In genomic region chr19:61224678-61225525, GRCm38 (mm10) we compare ENCODE assay signal across 7 mouse cellular contexts. TPM values are rescaled to one million over a fixed set of nuclear protein-coding genes. Genes with fewer than 3 reads are reported as not detected.
DNase-seq lines count a peak whose midpoint lies in the region; ATAC-seq and TF ChIP-seq lines count a peak whose summit lies in the region.

No protein-coding gene starts in this region.

- peaks cover 5% of the 10 kb centered on the region; the same call in 1 of the 2 replicates for H3K9me3 ChIP-seq in lung, embryonic 14.5 days (ENCODE audit: low read depth, low read length)
- peaks cover 11% of the 10 kb centered on the region for H3K9me3 ChIP-seq in embryonic facial prominence, embryonic 14.5 days (ENCODE audit: control insufficient read depth, low read length)
- H3K9me3 ChIP-seq in intestine, postnatal 0 days (ENCODE audit: control insufficient read depth): no peaks in the 10 kb centered on the region
- 0 out of 2 replicates have a peak, but pooled peaks cover 5% of the 10 kb centered on the region for H3K9me3 ChIP-seq in liver, embryonic 15.5 days (replicated peaks)
- H3K9me3 ChIP-seq in stomach, embryonic 16.5 days (replicated peaks; ENCODE audit: control insufficient read depth, low read length): peaks cover 3% of the 10 kb centered on the region

- H3K27ac ChIP-seq in lung, embryonic 14.5 days (ENCODE audit: low read depth): no peak overlapping the region
- H3K27ac ChIP-seq in embryonic facial prominence, embryonic 14.5 days (replicated peaks; ENCODE audit: low read depth, low read length): no peak overlapping the region
- H3K27ac ChIP-seq in intestine, postnatal 0 days (ENCODE audit: low read depth, low read length): peak overlapping the region; percentile 95; the same call in 1 of the 2 replicates
- H3K27ac ChIP-seq in liver, embryonic 15.5 days (replicated peaks): no peak overlapping the region
- peak overlapping the region; percentile 95; the same call in 1 of the 2 replicates for H3K27ac ChIP-seq in stomach, embryonic 16.5 days (ENCODE audit: low read length)

- no peak for TF ChIP-seq CTCF in lung, embryonic 14.5 days (IDR thresholded peaks at IDR 0.05; ENCODE audit: low read depth)
- TF ChIP-seq CTCF in lung, adult 2 months (IDR thresholded peaks at IDR 0.05; ENCODE audit: insufficient read depth, low read length): no peak
- TF ChIP-seq CTCF in intestine, postnatal 0 days (IDR thresholded peaks at IDR 0.05; ENCODE audit: low read depth): no peak

- no peak overlapping the region for H3K9ac ChIP-seq in lung, embryonic 14.5 days
- peak overlapping the region; percentile 37; the same call in 1 of the 2 replicates for H3K9ac ChIP-seq in embryonic facial prominence, embryonic 14.5 days (ENCODE audit: low read depth, low read length)
- no peak overlapping the region for H3K9ac ChIP-seq in intestine, postnatal 0 days (ENCODE audit: low read depth, low read length)
- no peak overlapping the region for H3K9ac ChIP-seq in liver, embryonic 15.5 days
- peak overlapping the region; percentile 39; the same call in 1 of the 2 replicates for H3K9ac ChIP-seq in stomach, embryonic 16.5 days (ENCODE audit: low read length)

- H3K4me2 ChIP-seq in lung, embryonic 14.5 days: peak overlapping the region; percentile 65
- H3K4me2 ChIP-seq in embryonic facial prominence, embryonic 14.5 days (ENCODE audit: low read depth, low read length): peak overlapping the region; percentile 60
- peak overlapping the region; percentile 78 for H3K4me2 ChIP-seq in intestine, postnatal 0 days (replicated peaks; ENCODE audit: low read depth)
- peak overlapping the region; percentile 78 for H3K4me2 ChIP-seq in liver, embryonic 15.5 days
- peak overlapping the region; percentile 71 for H3K4me2 ChIP-seq in stomach, embryonic 16.5 days (ENCODE audit: low read depth, low read length)

- peak; percentile 65 for DNase-seq in lung, embryonic 14.5 days
- DNase-seq in lung, adult 2 months: no peak
- DNase-seq in cerebellum, adult 11-12 months: peak; percentile 48
- DNase-seq in embryonic facial prominence, embryonic 14.5 days (ENCODE audit: low spot score): peak; percentile 9

- WGBS in lung, embryonic 14.5 days: 36% methylated on average over 51 of the region's 53 CpGs
- WGBS in lung, adult 2 months: 34% methylated on average over 53 of the region's 53 CpGs
- WGBS in embryonic facial prominence, embryonic 14.5 days: 33% methylated on average over 40 of the region's 53 CpGs
- 42% methylated on average over 49 of the region's 53 CpGs for WGBS in intestine, postnatal 0 days
- 34% methylated on average over 52 of the region's 53 CpGs for WGBS in liver, embryonic 15.5 days (ENCODE audit: insufficient replicate concordance)
- 33% methylated on average over 53 of the region's 53 CpGs for WGBS in stomach, embryonic 16.5 days

- H3K4me3 ChIP-seq in lung, embryonic 14.5 days (ENCODE audit: low read depth, low read length): peak overlapping the region; percentile 55
- no peak overlapping the region for H3K4me3 ChIP-seq in lung, adult 2 months (replicated peaks; ENCODE audit: extremely low read depth, low read depth, low read length)
- peak overlapping the region; percentile 65 for H3K4me3 ChIP-seq in embryonic facial prominence, embryonic 14.5 days (ENCODE audit: low read depth, low read length)
- peak overlapping the region; percentile 44 for H3K4me3 ChIP-seq in intestine, postnatal 0 days (ENCODE audit: low read depth, low read length)
- peak overlapping the region; percentile 59 for H3K4me3 ChIP-seq in liver, embryonic 15.5 days (replicated peaks)
- peak overlapping the region; percentile 66 for H3K4me3 ChIP-seq in stomach, embryonic 16.5 days (replicated peaks; ENCODE audit: low read length)

- ATAC-seq in lung, embryonic 14.5 days (ENCODE audit: insufficient read depth): peak; percentile 5
- peak; percentile 3; the same call in 1 of the 2 replicates for ATAC-seq in embryonic facial prominence, embryonic 14.5 days (ENCODE audit: low read depth)
- ATAC-seq in intestine, postnatal 0 days: no peak; the same call in 1 of the 2 replicates
- ATAC-seq in liver, embryonic 15.5 days (ENCODE audit: insufficient read depth): no peak; the same call in 1 of the 2 replicates
- ATAC-seq in stomach, embryonic 16.5 days (ENCODE audit: insufficient read depth, low FRiP score): no peak; the same call in 1 of the 2 replicates

- no peaks in the 10 kb centered on the region for H3K4me1 ChIP-seq in lung, embryonic 14.5 days (ENCODE audit: insufficient read depth)
- H3K4me1 ChIP-seq in lung, adult 2 months (ENCODE audit: control insufficient read depth, insufficient read depth, low read length): peaks cover 3% of the 10 kb centered on the region; the same call in 1 of the 2 replicates
- no peaks in the 10 kb centered on the region; the same call in 1 of the 2 replicates for H3K4me1 ChIP-seq in embryonic facial prominence, embryonic 14.5 days (ENCODE audit: control insufficient read depth, insufficient read depth, low read length)
- H3K4me1 ChIP-seq in intestine, postnatal 0 days (replicated peaks; ENCODE audit: control insufficient read depth, insufficient read depth, low read length): 0 out of 2 replicates have a peak, but pooled peaks cover 3% of the 10 kb centered on the region
- H3K4me1 ChIP-seq in liver, embryonic 15.5 days (replicated peaks): peaks cover 26% of the 10 kb centered on the region
- 0 out of 2 replicates have a peak, but pooled peaks cover 3% of the 10 kb centered on the region for H3K4me1 ChIP-seq in stomach, embryonic 16.5 days (ENCODE audit: control insufficient read depth, insufficient read depth, low read length)

- H3K36me3 ChIP-seq in lung, embryonic 14.5 days (ENCODE audit: insufficient read depth): no peaks in the 10 kb centered on the region
- H3K36me3 ChIP-seq in embryonic facial prominence, embryonic 14.5 days (ENCODE audit: control insufficient read depth, insufficient read depth, low read length): no peaks in the 10 kb centered on the region
- H3K36me3 ChIP-seq in intestine, postnatal 0 days (ENCODE audit: control insufficient read depth, insufficient read depth): no peaks in the 10 kb centered on the region
- no peaks in the 10 kb centered on the region for H3K36me3 ChIP-seq in liver, embryonic 15.5 days (replicated peaks)
- no peaks in the 10 kb centered on the region for H3K36me3 ChIP-seq in stomach, embryonic 16.5 days (ENCODE audit: control insufficient read depth, insufficient read depth, low read length)

- TF ChIP-seq POLR2A in lung, adult 2 months (IDR thresholded peaks at IDR 0.05; ENCODE audit: borderline replicate concordance, extremely low read depth, low read depth, low read length): no peak

- H3K27me3 ChIP-seq in lung, embryonic 14.5 days (ENCODE audit: insufficient read depth, low read length): no peaks in the 10 kb centered on the region
- no peaks in the 10 kb centered on the region for H3K27me3 ChIP-seq in embryonic facial prominence, embryonic 14.5 days (replicated peaks; ENCODE audit: control insufficient read depth, insufficient read depth, low read length)
- no peaks in the 10 kb centered on the region for H3K27me3 ChIP-seq in intestine, postnatal 0 days (replicated peaks; ENCODE audit: control insufficient read depth, insufficient read depth, low read length)
- peaks cover 5% of the 10 kb centered on the region; the same call in 1 of the 2 replicates for H3K27me3 ChIP-seq in liver, embryonic 15.5 days
- no peaks in the 10 kb centered on the region for H3K27me3 ChIP-seq in stomach, embryonic 16.5 days (ENCODE audit: control insufficient read depth, insufficient read depth, low read length)

RNA-seq across cellular contexts. Expression of gene Csf2ra, which starts 3.3 kb away (rescaled TPM):
- polyA plus RNA-seq in lung, embryonic 14.5 days (2014; fragmentation: Nextera tagmentation; extraction: Ambion mirVana): 24.4 and 24.6 TPM in 2 replicates
- polyA plus RNA-seq in lung, adult 2 months (2012; rRNA removed): 317 and 417 TPM in 2 replicates
- polyA plus RNA-seq in embryonic facial prominence, embryonic 14.5 days (2014; fragmentation: Nextera tagmentation; extraction: Ambion mirVana): 17.5 and 22.1 TPM in 2 replicates
- 13.2 and 21.9 TPM in 2 replicates for polyA plus RNA-seq in intestine, postnatal 0 days (2015; fragmentation: Nextera tagmentation; extraction: Ambion mirVana)
- 15.8 and 19.1 TPM in 2 replicates for polyA plus RNA-seq in liver, embryonic 15.5 days (2015; fragmentation: Nextera tagmentation; extraction: Ambion mirVana)
- polyA plus RNA-seq in stomach, embryonic 16.5 days (2015; fragmentation: Nextera tagmentation; extraction: Ambion mirVana): 28.9 and 30.4 TPM in 2 replicates

RNA-seq across cellular contexts. Expression of gene Gm6020, which starts 41.2 kb away (rescaled TPM):
- not detected in 2 replicates for polyA plus RNA-seq in lung, embryonic 14.5 days (2014; fragmentation: Nextera tagmentation; extraction: Ambion mirVana)
- polyA plus RNA-seq in lung, adult 2 months (2012; rRNA removed): not detected in 2 replicates
- not detected in 2 replicates for polyA plus RNA-seq in embryonic facial prominence, embryonic 14.5 days (2014; fragmentation: Nextera tagmentation; extraction: Ambion mirVana)
- polyA plus RNA-seq in intestine, postnatal 0 days (2015; fragmentation: Nextera tagmentation; extraction: Ambion mirVana): not detected in 2 replicates
- polyA plus RNA-seq in liver, embryonic 15.5 days (2015; fragmentation: Nextera tagmentation; extraction: Ambion mirVana): not detected in 2 replicates
- polyA plus RNA-seq in stomach, embryonic 16.5 days (2015; fragmentation: Nextera tagmentation; extraction: Ambion mirVana): not detected in 2 replicates

RNA-seq across cellular contexts. Expression of gene Gm7102, which starts 48.8 kb away (rescaled TPM):
- 0.16 and 0.37 TPM in 2 replicates for polyA plus RNA-seq in lung, embryonic 14.5 days (2014; fragmentation: Nextera tagmentation; extraction: Ambion mirVana)
- not detected in 2 replicates for polyA plus RNA-seq in lung, adult 2 months (2012; rRNA removed)
- 0.18 and 0.19 TPM in 2 replicates for polyA plus RNA-seq in embryonic facial prominence, embryonic 14.5 days (2014; fragmentation: Nextera tagmentation; extraction: Ambion mirVana)
- polyA plus RNA-seq in intestine, postnatal 0 days (2015; fragmentation: Nextera tagmentation; extraction: Ambion mirVana): 0.09 TPM in 1 of 2 replicates, not detected in the other
- polyA plus RNA-seq in liver, embryonic 15.5 days (2015; fragmentation: Nextera tagmentation; extraction: Ambion mirVana): not detected in 2 replicates
- polyA plus RNA-seq in stomach, embryonic 16.5 days (2015; fragmentation: Nextera tagmentation; extraction: Ambion mirVana): 0.18 and 0.30 TPM in 2 replicates

Comparison
In these comparisons a context has a peak if more than half of its experiments do, and no peak if none do; other contexts are left out.
1. RNA of gene Csf2ra, which starts 3.3 kb away (polyA plus RNA-seq): 317 to 417 TPM in lung, adult 2 months; 28.9 to 30.4 TPM in stomach, embryonic 16.5 days, 24.4 to 24.6 TPM in lung, embryonic 14.5 days, 17.5 to 22.1 TPM in embryonic facial prominence, embryonic 14.5 days, 15.8 to 19.1 TPM in liver, embryonic 15.5 days and 13.2 to 21.9 TPM in intestine, postnatal 0 days; every median in the first group is over 10 times any median in the second.
2. ATAC-seq: peak in lung, embryonic 14.5 days (single experiment) and embryonic facial prominence, embryonic 14.5 days (single experiment); none in intestine, postnatal 0 days (single experiment), liver, embryonic 15.5 days (single experiment) and stomach, embryonic 16.5 days (single experiment).
3. H3K27ac ChIP-seq: peak in intestine, postnatal 0 days (single experiment) and stomach, embryonic 16.5 days (single experiment); none in lung, embryonic 14.5 days (single experiment), embryonic facial prominence, embryonic 14.5 days (single experiment) and liver, embryonic 15.5 days (single experiment).
4. H3K9ac ChIP-seq: peak in embryonic facial prominence, embryonic 14.5 days (single experiment) and stomach, embryonic 16.5 days (single experiment); none in lung, embryonic 14.5 days (single experiment), intestine, postnatal 0 days (single experiment) and liver, embryonic 15.5 days (single experiment).
5. Peak in every context shown above with its lines, with median percentiles within 50 percentile points of each other: H3K4me2 ChIP-seq.